ENCODE assay signal across 19 mouse cellular contexts in genomic region chr6:31523039-31523438, GRCm38 (mm10). TPM values are rescaled to one million over a fixed set of nuclear protein-coding genes. Genes with fewer than 3 reads are reported as not detected.
A peak's percentile ranks its signal among the peaks of the same experiment; 100 is the strongest.
DNase-seq lines count a peak whose midpoint lies in the region; ATAC-seq lines count a peak whose summit lies in the region.
"Had no signal": no experiment of that assay in that cellular context is flagged by ENCODE, and none has a peak within 500 bp of the region (broad histone marks: within the 10 kb centered on the region; RNA-seq: fewer than 3 reads in every experiment).

No protein-coding gene starts in this region.

- H3K9me3 ChIP-seq in forebrain, embryonic 15.5 days = no peaks in the 10 kb centered on the region
- H3K9me3 ChIP-seq in forebrain, embryonic 11.5 days (ENCODE audit: control insufficient read depth, low read length) = no peaks in the 10 kb centered on the region
- H3K9me3 ChIP-seq: limb, embryonic 10.5 days; liver, embryonic 12.5 days; midbrain, embryonic 12.5 days had no signal

- peaks cover 5% of the 10 kb centered on the region; the same call in 1 of the 2 replicates for H3K4me1 ChIP-seq in forebrain, embryonic 15.5 days
- no peaks in the 10 kb centered on the region for H3K4me1 ChIP-seq in forebrain, embryonic 11.5 days (replicated peaks; ENCODE audit: control insufficient read depth, insufficient read depth, low read length)

- H3K27ac ChIP-seq in forebrain, embryonic 15.5 days (replicated peaks) = 0 out of 2 replicates have a peak overlapping the region, but pooled peaks have one; percentile 4
- H3K27ac ChIP-seq in forebrain, embryonic 11.5 days (ENCODE audit: low read depth, low read length) = no peak overlapping the region
- H3K27ac ChIP-seq: limb, embryonic 10.5 days; liver, embryonic 12.5 days; midbrain, embryonic 12.5 days had no signal

- 48% methylated on average over 5 of the region's 5 CpGs for WGBS in forebrain, embryonic 15.5 days
- WGBS in forebrain, embryonic 11.5 days = 66% methylated on average over 5 of the region's 5 CpGs

- no peak for ATAC-seq in forebrain, embryonic 15.5 days (replicated peaks)
- ATAC-seq in forebrain, embryonic 11.5 days (replicated peaks; ENCODE audit: low FRiP score) = no peak
- ATAC-seq: liver, embryonic 12.5 days had no signal

- H3K9ac ChIP-seq in forebrain, embryonic 15.5 days (replicated peaks) = no peak overlapping the region
- no peak overlapping the region for H3K9ac ChIP-seq in forebrain, embryonic 11.5 days (ENCODE audit: low read length)
- H3K9ac ChIP-seq: liver, embryonic 12.5 days; lung, embryonic 14.5 days; midbrain, embryonic 12.5 days had no signal

- no peak overlapping the region for H3K4me3 ChIP-seq in forebrain, embryonic 15.5 days
- no peak overlapping the region for H3K4me3 ChIP-seq in forebrain, embryonic 11.5 days (ENCODE audit: low read depth, low read length)
- H3K4me3 ChIP-seq: limb, embryonic 10.5 days; liver, embryonic 12.5 days; midbrain, embryonic 12.5 days had no signal

- DNase-seq in forebrain, embryonic 11.5 days (ENCODE audit: low spot score) = no peak
- DNase-seq in layer of hippocampus, adult 18-20 months (ENCODE audit: low spot score in 2 of 2) = peak; percentile 24 to 57
- DNase-seq in layer of hippocampus, postnatal 14 days (ENCODE audit: low spot score in 2 of 2) = no peak
- DNase-seq in right cerebral cortex, adult 18-20 months = peak; percentile 61
- no peak for DNase-seq in right cerebral cortex, postnatal 4 days
- peak; percentile 55 for DNase-seq in right cerebral cortex, postnatal 25 days
- DNase-seq in urinary bladder, postnatal 10 days (ENCODE audit: low spot score) = no peak
- DNase-seq: embryo, embryonic 11 days; heart, postnatal 14 days; kidney, postnatal 4 days; lung, embryonic 14.5 days; lung, postnatal 4 days; thymus, adult 2 months had no signal

- peaks cover 14% of the 10 kb centered on the region for H3K36me3 ChIP-seq in forebrain, embryonic 15.5 days
- peaks cover 3% of the 10 kb centered on the region; the same call in 1 of the 2 replicates for H3K36me3 ChIP-seq in forebrain, embryonic 11.5 days (ENCODE audit: control insufficient read depth, insufficient read depth, low read length)

- no peak overlapping the region for H3K4me2 ChIP-seq in forebrain, embryonic 15.5 days (replicated peaks)
- no peak overlapping the region for H3K4me2 ChIP-seq in forebrain, embryonic 11.5 days (ENCODE audit: low read depth, low read length, severe bottlenecking)
- H3K4me2 ChIP-seq: heart, embryonic 11.5 days; liver, embryonic 12.5 days; lung, embryonic 14.5 days; midbrain, embryonic 12.5 days had no signal

- no peaks in the 10 kb centered on the region for H3K27me3 ChIP-seq in forebrain, embryonic 15.5 days
- H3K27me3 ChIP-seq in forebrain, embryonic 11.5 days (ENCODE audit: control insufficient read depth, insufficient read depth, low read length) = no peaks in the 10 kb centered on the region
- H3K27me3 ChIP-seq: CH12.LX; liver, embryonic 12.5 days; midbrain, embryonic 12.5 days had no signal

RNA-seq across cellular contexts. Expression of gene Podxl, which starts 40.7 kb away (rescaled TPM):
- 11.5 and 12.7 TPM in 2 replicates for polyA plus RNA-seq in forebrain, embryonic 15.5 days (2015; fragmentation: Nextera tagmentation; extraction: Ambion mirVana)
- 11.7 and 13.7 TPM in 2 replicates for polyA plus RNA-seq in forebrain, embryonic 11.5 days (2014; fragmentation: Nextera tagmentation; extraction: Ambion mirVana)
- total RNA-seq in layer of hippocampus, adult 18-20 months (2021) = 10 to 100 TPM; 13.1 to 16.6 TPM
- total RNA-seq in layer of hippocampus, postnatal 14 days (2021) = 10 to 100 TPM; 16.4 to 18.9 TPM
- total RNA-seq: CH12.LX had no signal

Comparison
In these comparisons a context has a peak if more than half of its experiments do, and no peak if none do; other contexts are left out.
1. DNase-seq: peak in layer of hippocampus, adult 18-20 months (2 of 2), right cerebral cortex, adult 18-20 months (single experiment) and right cerebral cortex, postnatal 25 days (single experiment); none in forebrain, embryonic 11.5 days (single experiment), layer of hippocampus, postnatal 14 days (0 of 2), right cerebral cortex, postnatal 4 days (single experiment) and urinary bladder, postnatal 10 days (single experiment).